Mouse (Mus musculus): ENCODE data around the gene Dffb.

The Dffb gene

GRCm38 (mm10) chr4:153974431-153975291, at the start of gene Dffb, which contains the start of gene Cep104:
Gene Dffb, minus strand, starts transcription at chr4:153975126.
Gene Cep104, plus strand, starts transcription at chr4:153975194.
- H3K27me3 ChIP-seq (ENCODE audit: control insufficient read depth, insufficient read depth, low read length, poor library complexity, severe bottlenecking), result no peaks in the 10 kb centered on the region
- peaks cover 8% of the 10 kb centered on the region for H3K36me3 ChIP-seq (ENCODE audit: control insufficient read depth, insufficient read depth, low read length, poor library complexity, severe bottlenecking)
- DNase-seq (ENCODE audit: low read depth, low spot score), result peak; percentile 92

- H3K36me3 ChIP-seq (ENCODE audit: control insufficient read depth, insufficient read depth, low read length, poor library complexity, severe bottlenecking), result peaks cover 2% of the 10 kb centered on the region; the same call in 1 of the 2 replicates
- no peak for DNase-seq (ENCODE audit: low read depth, low spot score)
- no peaks in the 10 kb centered on the region for H3K27me3 ChIP-seq (ENCODE audit: control insufficient read depth, insufficient read depth, low read length, poor library complexity, severe bottlenecking)
Observed at GRCm38 (mm10) chr4:154023754-154024601, 49.1 kb upstream of the Dffb start.

GRCm38 (mm10) chr4:154022844-154023243, 47.9 kb upstream of the Dffb start:
- DNase-seq (ENCODE audit: low read depth, low spot score), result no peak
- no peaks in the 10 kb centered on the region for H3K27me3 ChIP-seq (ENCODE audit: control insufficient read depth, insufficient read depth, low read length, poor library complexity, severe bottlenecking)
- H3K36me3 ChIP-seq (ENCODE audit: control insufficient read depth, insufficient read depth, low read length, poor library complexity, severe bottlenecking), result peaks cover 2% of the 10 kb centered on the region; the same call in 1 of the 2 replicates

GRCm38 (mm10) chr4:154022407-154022806, 47.5 kb upstream of the Dffb start:
- H3K36me3 ChIP-seq (ENCODE audit: control insufficient read depth, insufficient read depth, low read length, poor library complexity, severe bottlenecking), result peaks cover 2% of the 10 kb centered on the region; the same call in 1 of the 2 replicates
- H3K27me3 ChIP-seq (ENCODE audit: control insufficient read depth, insufficient read depth, low read length, poor library complexity, severe bottlenecking), result no peaks in the 10 kb centered on the region
- DNase-seq (ENCODE audit: low read depth, low spot score), result no peak

- Histone ChIP-seq H3K27me3 (ENCODE audit: control insufficient read depth, insufficient read depth, low read length, poor library complexity, severe bottlenecking) (no peaks in the 10 kb centered on the region), H3K36me3 (ENCODE audit: control insufficient read depth, insufficient read depth, low read length, poor library complexity, severe bottlenecking) (peaks cover 2% of the 10 kb centered on the region; the same call in 1 of the 2 replicates)
- DNase-seq (ENCODE audit: low read depth, low spot score), result no peak
Observed at GRCm38 (mm10) chr4:154021432-154021831, 46.5 kb upstream of the Dffb start.

GRCm38 (mm10) chr4:154019571-154019970, 44.6 kb upstream of the Dffb start:
- DNase-seq (ENCODE audit: low read depth, low spot score), result peak; percentile 62
- Histone ChIP-seq H3K27me3 (ENCODE audit: control insufficient read depth, insufficient read depth, low read length, poor library complexity, severe bottlenecking) (no peaks in the 10 kb centered on the region), H3K36me3 (ENCODE audit: control insufficient read depth, insufficient read depth, low read length, poor library complexity, severe bottlenecking) (peaks cover 2% of the 10 kb centered on the region; the same call in 1 of the 2 replicates)

- Histone ChIP-seq H3K36me3 (ENCODE audit: control insufficient read depth, insufficient read depth, low read length, poor library complexity, severe bottlenecking) (no peaks in the 10 kb centered on the region; the same call in 1 of the 2 replicates), H3K27me3 (ENCODE audit: control insufficient read depth, insufficient read depth, low read length, poor library complexity, severe bottlenecking) (no peaks in the 10 kb centered on the region)
- DNase-seq (ENCODE audit: low read depth, low spot score), result no peak
Observed at GRCm38 (mm10) chr4:154015476-154015875, 40.5 kb upstream of the Dffb start.

- Histone ChIP-seq H3K36me3 (ENCODE audit: control insufficient read depth, insufficient read depth, low read length, poor library complexity, severe bottlenecking) (no peaks in the 10 kb centered on the region; the same call in 1 of the 2 replicates), H3K27me3 (ENCODE audit: control insufficient read depth, insufficient read depth, low read length, poor library complexity, severe bottlenecking) (no peaks in the 10 kb centered on the region)
- peak; percentile 26 for DNase-seq (ENCODE audit: low read depth, low spot score)
Observed at GRCm38 (mm10) chr4:154012132-154012882, 37.4 kb upstream of the Dffb start.

GRCm38 (mm10) chr4:154011646-154012089, 36.7 kb upstream of the Dffb start, which contains the start of gene Lrrc47:
Gene Lrrc47, plus strand, starts transcription at chr4:154011731.
- peak; percentile 83 for DNase-seq (ENCODE audit: low read depth, low spot score)
- no peaks in the 10 kb centered on the region for H3K27me3 ChIP-seq (ENCODE audit: control insufficient read depth, insufficient read depth, low read length, poor library complexity, severe bottlenecking)
- H3K36me3 ChIP-seq (ENCODE audit: control insufficient read depth, insufficient read depth, low read length, poor library complexity, severe bottlenecking), result no peaks in the 10 kb centered on the region; the same call in 1 of the 2 replicates

- DNase-seq (ENCODE audit: low read depth, low spot score), result no peak
- H3K27me3 ChIP-seq (ENCODE audit: control insufficient read depth, insufficient read depth, low read length, poor library complexity, severe bottlenecking), result no peaks in the 10 kb centered on the region
- peaks cover 1% of the 10 kb centered on the region for H3K36me3 ChIP-seq (ENCODE audit: control insufficient read depth, insufficient read depth, low read length, poor library complexity, severe bottlenecking)
Observed at GRCm38 (mm10) chr4:154010907-154011645, 36.1 kb upstream of the Dffb start.

GRCm38 (mm10) chr4:154007759-154008158, 32.8 kb upstream of the Dffb start:
- Histone ChIP-seq H3K27me3 (ENCODE audit: control insufficient read depth, insufficient read depth, low read length, poor library complexity, severe bottlenecking) (no peaks in the 10 kb centered on the region), H3K36me3 (ENCODE audit: control insufficient read depth, insufficient read depth, low read length, poor library complexity, severe bottlenecking) (peaks cover 2% of the 10 kb centered on the region)
- DNase-seq (ENCODE audit: low read depth, low spot score), result no peak

- Histone ChIP-seq H3K36me3 (ENCODE audit: control insufficient read depth, insufficient read depth, low read length, poor library complexity, severe bottlenecking) (peaks cover 3% of the 10 kb centered on the region), H3K27me3 (ENCODE audit: control insufficient read depth, insufficient read depth, low read length, poor library complexity, severe bottlenecking) (no peaks in the 10 kb centered on the region)
- DNase-seq (ENCODE audit: low read depth, low spot score), result no peak
Observed at GRCm38 (mm10) chr4:154006264-154006663, 31.3 kb upstream of the Dffb start.

GRCm38 (mm10) chr4:154005488-154005887, 30.6 kb upstream of the Dffb start:
- no peaks in the 10 kb centered on the region for H3K27me3 ChIP-seq (ENCODE audit: control insufficient read depth, insufficient read depth, low read length, poor library complexity, severe bottlenecking)
- DNase-seq (ENCODE audit: low read depth, low spot score), result no peak
- peaks cover 3% of the 10 kb centered on the region for H3K36me3 ChIP-seq (ENCODE audit: control insufficient read depth, insufficient read depth, low read length, poor library complexity, severe bottlenecking)

All from splenic B cell, adult 2 months (primary cell).